Mouse (Mus musculus) pancreas, adult 10 weeks (tissue): ENCODE data around the gene Elp1. TPM values are rescaled to one million over a fixed set of nuclear protein-coding genes. Genes with fewer than 3 reads are reported as not detected.

ENCODE experiments used
- polyA plus RNA-seq: library from polyadenylated mRNA; stranded (reverse); fragments of 350-450 nt; fragmentation: Illumina TruSeq; extraction: RNeasy Lipid Tissue Mini Kit (QIAGEN cat#74804); gene quantifications from one replicate; pipeline ENCODE4 v1.2.3, GENCODE M21; 2015; ENCODE audit warnings: low read depth, low replicate concordance; ENCODE audit not compliant: insufficient read depth

Elp1 gene
- polyA plus RNA-seq = 12.2 TPM

DNA sequence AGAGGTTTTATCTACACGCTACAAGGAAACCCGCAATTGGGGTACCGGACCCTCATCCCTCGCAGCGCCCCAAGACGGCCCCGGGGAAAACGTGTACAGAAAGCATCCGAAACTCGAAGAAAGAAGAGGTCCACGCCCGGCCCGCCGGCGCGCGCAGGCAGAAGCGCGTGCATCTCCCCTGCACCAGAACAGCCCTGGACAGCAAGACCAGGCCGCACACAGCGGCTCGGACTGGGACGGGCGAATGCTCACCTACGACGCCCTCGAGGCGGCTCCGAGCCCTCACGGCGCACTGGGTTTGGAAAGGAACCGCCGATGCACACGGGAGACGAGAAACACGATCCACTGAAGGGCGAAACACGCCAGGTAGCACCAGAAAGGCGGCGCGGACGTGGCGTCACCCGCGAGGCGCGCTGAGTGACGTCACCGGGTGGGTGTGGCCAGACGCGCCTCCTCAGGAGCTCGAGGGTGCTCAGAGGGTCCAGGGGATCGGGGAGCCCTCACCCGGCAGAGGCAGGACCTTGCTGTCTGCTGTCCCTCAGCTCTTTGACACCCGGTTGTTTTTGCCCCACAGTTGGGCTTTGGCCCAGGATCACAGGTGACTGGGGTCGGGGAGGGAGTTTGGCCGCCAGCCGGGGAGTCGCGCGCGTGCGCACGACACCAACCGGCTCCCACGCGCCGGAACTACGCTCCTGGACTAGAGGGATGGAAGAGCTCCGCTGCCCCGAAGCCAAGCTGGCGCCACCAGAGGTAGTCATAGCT lies at the start of gene Elp1, which contains the start of gene Fam206a:
TSS of gene Elp1 (minus strand) at position 425 of the 762 bp plus-strand sequence.
TSS of gene Fam206a (plus strand) at position 439 of the 762 bp plus-strand sequence.

DNA sequence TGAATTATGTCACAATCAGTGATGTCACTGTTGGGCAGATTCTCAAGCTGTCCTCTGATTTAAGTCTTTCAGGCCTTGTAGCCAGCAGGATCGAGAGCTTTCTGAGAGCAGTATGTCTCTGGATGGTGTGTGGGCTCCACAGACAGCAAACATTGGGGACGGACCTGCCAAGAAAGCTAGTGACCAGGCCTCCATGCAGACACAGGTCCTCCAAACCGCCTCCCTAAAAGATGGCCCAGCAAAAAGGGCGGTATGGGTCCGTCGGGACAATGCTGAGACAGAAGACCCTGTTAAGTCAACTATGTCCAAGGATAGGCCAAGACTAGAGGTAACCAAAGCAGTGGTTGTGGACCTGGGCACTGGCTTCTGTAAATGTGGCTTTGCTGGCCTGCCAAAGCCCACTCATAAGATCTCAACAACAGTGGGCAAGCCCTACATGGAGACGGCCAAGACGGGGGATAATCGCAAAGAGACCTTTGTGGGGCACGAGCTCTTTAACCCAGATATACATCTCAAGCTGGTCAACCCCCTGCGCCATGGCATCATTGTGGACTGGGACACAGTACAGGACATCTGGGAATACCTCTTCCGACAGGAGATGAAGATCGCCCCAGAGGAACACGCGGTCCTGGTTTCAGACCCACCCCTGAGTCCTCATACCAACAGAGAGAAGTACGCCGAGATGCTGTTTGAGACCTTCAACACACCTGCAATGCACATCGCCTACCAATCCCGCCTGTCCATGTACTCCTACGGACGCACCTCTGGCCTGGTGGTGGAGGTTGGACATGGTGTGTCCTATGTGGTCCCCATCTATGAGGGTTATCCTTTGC lies 58.6 kb downstream of the Elp1 start, which contains the start of gene Actl7a:
TSS of gene Actl7a (plus strand) at position 51 of the 833 bp plus-strand sequence.

DNA sequence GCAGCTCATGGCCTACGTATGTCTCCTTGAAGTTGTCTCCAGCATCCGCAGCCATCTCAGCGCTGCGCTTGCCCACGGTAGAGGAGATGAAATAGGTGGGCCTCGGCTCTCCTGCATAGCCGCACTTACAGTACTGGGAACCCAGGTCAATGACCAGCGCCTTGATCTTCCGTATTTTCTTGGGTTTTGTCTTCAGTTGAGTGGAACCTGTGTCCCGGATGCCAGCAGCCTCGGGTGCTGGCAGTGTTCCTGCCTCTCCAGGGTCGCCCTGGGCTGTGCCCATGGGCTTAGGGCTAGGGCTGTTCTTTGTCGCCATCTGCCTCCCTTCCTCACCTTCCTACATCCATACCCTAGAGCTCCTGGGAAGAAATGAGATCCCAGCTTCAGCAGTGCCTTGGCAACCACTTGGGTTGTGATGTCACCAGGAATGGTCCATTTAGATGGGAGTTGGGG lies 61.1 kb downstream of the Elp1 start, which contains the start of gene Actl7b:
TSS of gene Actl7b (minus strand) at position 403 of the 453 bp plus-strand sequence.

GRCm38 (mm10) chr4:56740020-56740485 lies 62.1 kb downstream of the Elp1 start, which contains the start of gene Gm26657:
TSS of gene Gm26657 (plus strand) at chr4:56740070.

Other genes starting within 250 kb of the Elp1 start
- gene Gm26657, start 62.3 kb downstream of the Elp1 start, polyA plus RNA-seq = not detected
- gene Actl7b, start 60.9 kb downstream of the Elp1 start, polyA plus RNA-seq = not detected
- gene Actl7a, start 58.9 kb downstream of the Elp1 start, polyA plus RNA-seq = not detected
- gene Fam206a, start within 50 bp of the Elp1 start, polyA plus RNA-seq = 3.4 TPM
- 4.2 TPM for gene Ctnnal1, start 62.9 kb upstream of the Elp1 start, polyA plus RNA-seq
- gene Tmem245, start 145.1 kb upstream of the Elp1 start, polyA plus RNA-seq = 3.5 TPM
- not detected for gene Frrs1l, start 188.1 kb upstream of the Elp1 start, polyA plus RNA-seq